Mouse (Mus musculus) embryonic facial prominence, embryonic 14.5 days (tissue): Measurements from ENCODE around the gene Nanos1. TPM values are rescaled to one million over a fixed set of nuclear protein-coding genes. Genes with fewer than 3 reads are reported as not detected.

Experiments
- ATAC-seq: fragments of 200-750 bp; cut with Nextera tagmentation; 2 replicates; pipeline ENCODE4 v1.8.0; 2017; ENCODE audit warnings: low read depth, moderate number of reproducible peaks, moderate TSS enrichment
- DNase-seq: peaks from one replicate; pipeline ENCODE4 v3.0.0-alpha.2; 2015; ENCODE audit warnings: low spot score
- H3K27ac ChIP-seq: fragments of 300-500 bp; sonication (generic); replicated peaks from 2 replicates; pipeline ENCODE4 v1.5.1; 2014; ENCODE audit warnings: low read depth, mild to moderate bottlenecking, low read length, moderate library complexity
- H3K27me3 ChIP-seq: fragments of 300-500 bp; sonication (generic); replicated peaks from 2 replicates; pipeline ENCODE4 v1.6.1; 2014; ENCODE audit warnings: low read length; ENCODE audit not compliant: control insufficient read depth, insufficient read depth
- H3K36me3 ChIP-seq: fragments of 300-500 bp; sonication (generic); 2 replicates; pipeline ENCODE4 v1.6.1; 2014; ENCODE audit warnings: low read length, mixed read lengths; ENCODE audit not compliant: control insufficient read depth, insufficient read depth
- H3K4me1 ChIP-seq: fragments of 300-500 bp; sonication (generic); 2 replicates; pipeline ENCODE4 v1.6.1; 2014; ENCODE audit warnings: antibody characterized with exemption, low read length; ENCODE audit not compliant: control insufficient read depth, insufficient read depth
- H3K4me2 ChIP-seq: fragments of 300-500 bp; sonication (generic); 2 replicates; pipeline ENCODE4 v1.6.1; 2014; ENCODE audit warnings: low read depth, mild to moderate bottlenecking, low read length, moderate library complexity, mixed read lengths
- H3K4me3 ChIP-seq: fragments of 300-500 bp; sonication (generic); 2 replicates; pipeline ENCODE4 v1.5.1; 2014; ENCODE audit warnings: low read depth, mild to moderate bottlenecking, low read length
- H3K9ac ChIP-seq: fragments of 300-500 bp; sonication (generic); 2 replicates; pipeline ENCODE4 v1.6.1; 2014; ENCODE audit warnings: low read depth, mild to moderate bottlenecking, low read length, moderate library complexity, mixed read lengths
- H3K9me3 ChIP-seq: fragments of 300-500 bp; sonication (generic); 2 replicates; pipeline ENCODE4 v1.6.1; 2016; ENCODE audit warnings: low read length; ENCODE audit not compliant: control insufficient read depth
- WGBS: fragments of 180-500 bp; shearing (Covaris S2); extraction: QIAGEN DNeasy Blood & Tissue Kit; methylation state at CpG from one replicate; pipeline ENCODE4 v1.1.7; 2014; 5-methylcytosine and 5-hydroxymethylcytosine counted together
- polyA plus RNA-seq: library from polyadenylated mRNA; unstranded; fragments of >200 nt; fragmentation: Nextera tagmentation; extraction: Ambion mirVana; gene quantifications from 2 replicates; pipeline ENCODE4 v1.2.1, GENCODE M21; 2014

Gene Nanos1
- polyA plus RNA-seq, 1 experiment from 2014 or later, result 2.1 TPM

GRCm38 (mm10) chr19:60782034-60782433, 26.2 kb downstream of the Nanos1 start:
- Histone ChIP-seq H3K4me3 (no peak overlapping the region), H3K27me3 (no peaks in the 10 kb centered on the region), H3K4me1 (peaks cover 6% of the 10 kb centered on the region), H3K36me3 (peaks cover 42% of the 10 kb centered on the region), H3K27ac (no peak overlapping the region), H3K9me3 (no peaks in the 10 kb centered on the region), H3K9ac (no peak overlapping the region), H3K4me2 (no peak overlapping the region)
- no peak for DNase-seq
- no peak for ATAC-seq
- 89% methylated on average over 3 of the region's 3 CpGs for WGBS

DNA sequence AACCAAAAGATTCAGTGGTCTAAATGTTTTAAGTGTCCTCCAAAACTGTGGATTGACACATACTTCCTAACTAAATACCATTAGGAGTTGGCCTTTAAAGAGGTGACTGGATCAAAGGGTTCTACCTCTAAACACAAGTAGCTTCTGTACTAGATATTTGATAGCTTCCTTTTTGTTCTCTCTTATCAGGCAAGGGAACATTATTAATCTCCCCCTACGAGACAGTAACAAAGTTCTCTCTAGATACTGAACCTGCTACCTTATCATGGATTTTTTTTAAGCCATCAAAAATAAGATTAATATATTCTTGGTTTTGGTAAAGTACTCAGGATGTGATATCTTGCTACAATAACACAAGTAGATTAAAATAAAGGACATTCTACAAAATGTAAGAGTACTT, 28.9 kb downstream of the Nanos1 start:
- Histone ChIP-seq H3K36me3 (peaks cover 23% of the 10 kb centered on the region), H3K9ac (no peak overlapping the region), H3K4me1 (peaks cover 11% of the 10 kb centered on the region), H3K9me3 (no peaks in the 10 kb centered on the region), H3K27ac (no peak overlapping the region), H3K4me3 (no peak overlapping the region), H3K4me2 (no peak overlapping the region), H3K27me3 (no peaks in the 10 kb centered on the region)
- DNase-seq, result no peak
- 55% methylated on average over 1 of the region's 1 CpGs for WGBS
- ATAC-seq, result no peak

DNA sequence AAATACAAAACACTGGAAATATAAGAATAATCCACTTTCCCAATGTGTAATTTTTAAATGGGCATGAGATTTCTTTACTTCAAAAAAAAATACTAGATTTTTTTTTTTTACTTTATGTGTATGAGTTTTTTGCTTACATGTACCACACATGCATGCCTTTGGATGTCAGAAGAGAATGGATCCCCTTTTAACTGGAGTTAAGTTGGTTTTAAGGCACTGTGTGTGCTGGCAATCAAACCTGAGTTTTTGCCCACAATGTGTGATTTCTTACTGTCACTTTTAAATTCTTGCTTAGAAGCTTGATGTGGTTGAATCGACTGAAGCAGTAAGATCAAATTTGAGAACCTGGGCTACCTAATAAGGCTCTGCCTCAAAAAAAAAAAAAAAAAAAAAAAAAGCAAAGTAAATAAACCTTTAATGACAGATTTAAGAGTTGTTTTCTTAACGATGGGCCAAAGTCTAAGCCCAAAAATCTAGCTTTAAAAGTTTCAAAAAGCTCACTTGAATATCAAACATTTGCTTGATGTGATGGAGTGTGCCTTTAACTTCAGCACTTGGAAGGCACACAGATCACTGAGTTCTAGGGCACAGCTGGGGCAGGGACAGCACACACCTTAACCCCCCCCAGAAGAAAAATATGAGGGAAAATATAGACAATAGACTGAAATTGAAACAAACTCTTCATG, 31.8 kb downstream of the Nanos1 start:
- Histone ChIP-seq H3K27ac (no peak overlapping the region), H3K36me3 (no peaks in the 10 kb centered on the region), H3K9me3 (no peaks in the 10 kb centered on the region), H3K4me3 (0 out of 2 replicates have a peak overlapping the region, but pooled peaks have one; percentile 100), H3K9ac (no peak overlapping the region), H3K4me1 (peaks cover 11% of the 10 kb centered on the region), H3K27me3 (no peaks in the 10 kb centered on the region), H3K4me2 (peak overlapping the region; percentile 82)
- WGBS, result 44% methylated on average over 2 of the region's 2 CpGs
- DNase-seq (no peak), ATAC-seq (no peak)

- Histone ChIP-seq H3K4me1 (peaks cover 11% of the 10 kb centered on the region), H3K36me3 (no peaks in the 10 kb centered on the region), H3K9me3 (no peaks in the 10 kb centered on the region), H3K9ac (peak overlapping the region; percentile 100), H3K27me3 (no peaks in the 10 kb centered on the region), H3K4me3 (peak overlapping the region; percentile 100), H3K27ac (no peak overlapping the region), H3K4me2 (peak overlapping the region; percentile 82)
- 34% methylated on average over 6 of the region's 6 CpGs for WGBS
- no peak for ATAC-seq
- DNase-seq, result peak; percentile 1
Observed at GRCm38 (mm10) chr19:60788214-60788960, 32.6 kb downstream of the Nanos1 start.

DNA sequence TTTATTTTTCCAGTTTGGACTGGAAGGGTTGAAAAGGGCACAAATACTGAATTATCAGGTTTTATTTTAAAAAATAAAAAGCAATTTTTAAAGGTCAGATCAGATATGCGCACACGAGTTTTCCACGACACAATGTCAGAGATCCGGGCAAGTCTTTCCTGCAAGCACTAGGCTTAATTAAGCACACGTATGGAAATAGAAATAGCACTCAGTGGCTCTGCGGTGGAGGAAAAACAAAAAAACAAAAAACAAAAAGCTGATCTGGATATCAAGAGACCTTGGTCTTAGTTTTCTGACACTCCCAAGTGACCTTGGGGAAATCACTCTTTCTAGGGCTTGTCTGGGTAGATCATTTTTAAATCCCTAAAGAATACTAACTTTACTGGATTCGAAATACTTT, 33.7 kb downstream of the Nanos1 start:
- H3K27me3 ChIP-seq, result no peaks in the 10 kb centered on the region
- peak overlapping the region; percentile 96 for H3K27ac ChIP-seq
- WGBS, result 2% methylated on average over 7 of the region's 7 CpGs
- ATAC-seq (no peak), DNase-seq (peak; percentile 1)
- peak overlapping the region; percentile 100 for H3K9ac ChIP-seq
- H3K4me2 ChIP-seq, result peak overlapping the region; percentile 82
- no peaks in the 10 kb centered on the region for H3K9me3 ChIP-seq
- H3K4me1 ChIP-seq, result peaks cover 11% of the 10 kb centered on the region
- no peaks in the 10 kb centered on the region for H3K36me3 ChIP-seq
- H3K4me3 ChIP-seq, result peak overlapping the region; percentile 100

GRCm38 (mm10) chr19:60789919-60790506, 34.2 kb downstream of the Nanos1 start:
- DNase-seq (peak; percentile 59), ATAC-seq (peak; percentile 69)
- Histone ChIP-seq H3K4me2 (peak overlapping the region; percentile 82), H3K27me3 (no peaks in the 10 kb centered on the region), H3K9me3 (no peaks in the 10 kb centered on the region), H3K9ac (peak overlapping the region; percentile 100), H3K4me3 (peak overlapping the region; percentile 100), H3K27ac (peak overlapping the region; percentile 96), H3K4me1 (peaks cover 11% of the 10 kb centered on the region), H3K36me3 (no peaks in the 10 kb centered on the region)
- WGBS, result under 1% methylated on average over 23 of the region's 60 CpGs

DNA sequence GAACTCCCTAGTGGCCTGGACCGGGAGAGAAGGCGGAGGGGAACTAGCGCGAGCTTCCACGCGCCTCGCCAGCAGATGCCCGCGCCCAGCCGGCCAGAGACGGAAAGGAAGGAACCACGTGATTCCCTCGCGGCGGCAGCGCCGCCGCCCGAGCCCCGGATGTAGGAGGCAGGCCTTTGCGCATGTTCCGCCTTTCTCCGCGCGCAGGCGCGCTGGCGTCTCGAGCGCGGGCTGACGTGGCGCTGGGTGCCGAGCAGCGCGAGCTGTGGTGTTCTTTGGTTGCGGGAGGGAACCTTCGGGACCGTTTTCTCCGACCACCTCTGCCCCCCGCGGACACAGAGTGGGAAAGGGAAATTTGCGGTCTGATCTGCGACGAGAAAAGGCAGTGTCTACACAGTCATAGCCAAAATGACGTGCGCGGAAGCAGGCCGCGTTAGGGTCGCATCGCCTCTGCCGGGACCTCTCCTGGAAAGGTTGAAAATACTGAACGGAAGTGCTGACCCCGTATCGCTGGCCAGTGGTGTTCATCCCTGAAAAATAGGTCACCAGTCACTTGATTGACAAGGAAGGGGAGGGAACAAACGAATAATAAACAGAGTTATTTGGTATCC, 34.9 kb downstream of the Nanos1 start, which contains the start of gene Eif3a:
Gene Eif3a, minus strand, starts transcription at position 108 of the 611 bp plus-strand sequence.
- H3K9ac ChIP-seq, result peak within 1 kb of the TSS; percentile 100
- WGBS, result under 1% methylated on average over 33 of the region's 57 CpGs
- peak within 1 kb of the TSS; percentile 100 for H3K4me3 ChIP-seq
- H3K4me1 ChIP-seq, result peaks cover 11% of the 10 kb centered on the region
- H3K27me3 ChIP-seq, result no peaks in the 10 kb centered on the region
- H3K27ac ChIP-seq, result peak within 1 kb of the TSS; percentile 96
- DNase-seq (peak; percentile 96), ATAC-seq (peak; percentile 94)
- H3K9me3 ChIP-seq, result no peaks in the 10 kb centered on the region
- no peaks in the 10 kb centered on the region for H3K36me3 ChIP-seq
- H3K4me2 ChIP-seq, result peak within 1 kb of the TSS; percentile 82

GRCm38 (mm10) chr19:60791164-60791563, 35.4 kb downstream of the Nanos1 start:
- H3K4me2 ChIP-seq, result peak overlapping the region; percentile 82
- peaks cover 11% of the 10 kb centered on the region for H3K4me1 ChIP-seq
- no peaks in the 10 kb centered on the region for H3K27me3 ChIP-seq
- H3K4me3 ChIP-seq, result peak overlapping the region; percentile 100
- DNase-seq (no peak), ATAC-seq (no peak)
- 17% methylated on average over 9 of the region's 9 CpGs for WGBS
- H3K9me3 ChIP-seq, result no peaks in the 10 kb centered on the region
- H3K9ac ChIP-seq, result peak overlapping the region; percentile 100
- H3K36me3 ChIP-seq, result no peaks in the 10 kb centered on the region
- H3K27ac ChIP-seq, result peak overlapping the region; percentile 96
